In the genomic region with DNA sequence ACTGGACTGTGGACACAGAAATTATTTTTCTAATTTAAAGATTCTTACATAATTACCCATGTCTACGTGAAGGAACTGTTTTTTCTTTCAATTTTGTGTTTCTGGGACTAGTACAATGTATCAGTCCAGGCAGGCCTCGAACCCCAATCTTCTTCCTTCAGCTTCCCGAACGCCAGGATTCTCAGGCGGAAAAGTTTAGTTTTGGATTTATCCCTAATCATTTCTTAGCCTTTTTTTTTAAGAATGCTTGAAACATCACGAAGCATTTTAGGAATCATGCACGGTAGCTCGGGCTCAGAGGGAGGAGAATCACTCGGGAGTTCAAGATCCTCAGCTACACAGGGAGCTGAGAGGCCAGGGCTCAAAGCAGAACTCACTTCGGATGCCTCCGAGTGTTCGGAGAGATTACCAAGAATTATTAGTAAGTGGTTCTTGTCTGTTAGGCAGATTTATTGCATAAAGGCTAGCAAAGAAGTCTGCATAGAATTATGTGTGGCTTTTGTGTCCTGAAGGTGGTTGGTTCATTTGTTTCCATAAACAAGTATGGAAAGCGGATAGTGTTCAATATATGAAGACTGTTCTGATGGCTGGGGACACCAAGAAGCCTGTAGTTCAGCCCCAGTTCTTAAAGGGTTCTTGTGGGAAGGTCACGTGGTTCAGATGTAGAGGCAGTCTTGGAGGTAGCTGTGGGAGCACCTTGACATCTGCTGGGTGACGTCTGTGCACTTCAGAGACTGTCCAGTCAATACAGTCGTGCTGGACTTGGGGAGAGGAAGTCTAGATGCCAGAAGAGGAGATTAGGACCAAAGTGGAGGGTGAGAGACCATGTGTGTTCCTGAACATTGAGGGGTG, we compare ENCODE assay signal across 8 mouse cellular contexts. TPM values are rescaled to one million over a fixed set of nuclear protein-coding genes. Genes with fewer than 3 reads are reported as not detected.
DNase-seq lines count a peak whose midpoint lies in the region; ATAC-seq and TF ChIP-seq lines count a peak whose summit lies in the region.

No protein-coding gene starts in this region.

- DNase-seq in heart, postnatal 10 days, result no peak
- peak; percentile 79 for DNase-seq in MEL (ENCODE audit: low read depth, low spot score)
- DNase-seq in hindbrain, embryonic 10.5 days (ENCODE audit: low spot score), result no peak
- no peak for DNase-seq in retina, postnatal 1 day
- no peak for DNase-seq in cerebellum, postnatal 14 days
- no peak for DNase-seq in adrenal gland, adult 8-10 months

- no peaks in the 10 kb centered on the region for H3K36me3 ChIP-seq in heart, embryonic 13.5 days
- H3K36me3 ChIP-seq in MEL (ENCODE audit: control insufficient read depth in 1 of 2, insufficient read depth in 2 of 2, low read length in 2 of 2), result peaks cover 0 to 13% of the 10 kb centered on the region in 2 experiments; a peak in 2 of 4 replicates
- no peaks in the 10 kb centered on the region for H3K36me3 ChIP-seq in hindbrain, embryonic 10.5 days
- no peaks in the 10 kb centered on the region for H3K36me3 ChIP-seq in midbrain, embryonic 12.5 days

- H3K9me3 ChIP-seq in heart, embryonic 13.5 days, result no peaks in the 10 kb centered on the region
- no peaks in the 10 kb centered on the region for H3K9me3 ChIP-seq in MEL (replicated peaks; ENCODE audit: insufficient read depth, low read length)
- no peaks in the 10 kb centered on the region for H3K9me3 ChIP-seq in hindbrain, embryonic 10.5 days
- 0 out of 2 replicates have a peak, but pooled peaks cover 2% of the 10 kb centered on the region for H3K9me3 ChIP-seq in midbrain, embryonic 12.5 days

- peaks cover 26% of the 10 kb centered on the region for H3K4me1 ChIP-seq in heart, embryonic 13.5 days
- H3K4me1 ChIP-seq in MEL (ENCODE audit: control insufficient read depth in 1 of 2, insufficient read depth in 2 of 2, low read length in 2 of 2), result peaks cover 0 to 12% of the 10 kb centered on the region in 2 experiments; a peak in 3 of 4 replicates
- peaks cover 12% of the 10 kb centered on the region; the same call in 1 of the 2 replicates for H3K4me1 ChIP-seq in hindbrain, embryonic 10.5 days (replicated peaks)
- H3K4me1 ChIP-seq in midbrain, embryonic 12.5 days, result peaks cover 3% of the 10 kb centered on the region; the same call in 1 of the 2 replicates

- peak in 1 of 2 experiments; percentile 33; a peak in 1 of 4 replicates for TF ChIP-seq POLR2A in MEL (IDR thresholded peaks at IDR 0.05; ENCODE audit: control insufficient read depth in 1 of 2, insufficient read depth in 1 of 2, low read depth in 1 of 2, low read length in 2 of 2, poor library complexity in 1 of 2)

- no peak for ATAC-seq in heart, embryonic 13.5 days (ENCODE audit: extremely low read depth, insufficient number of reproducible peaks, low FRiP score, low TSS enrichment)
- ATAC-seq in midbrain, embryonic 12.5 days (ENCODE audit: low FRiP score, low read depth), result no peak

- peak overlapping the region; percentile 67 for H3K4me2 ChIP-seq in heart, embryonic 13.5 days
- H3K4me2 ChIP-seq in midbrain, embryonic 12.5 days (replicated peaks), result peak overlapping the region; percentile 51

- peak overlapping the region; percentile 74 for H3K27ac ChIP-seq in heart, embryonic 13.5 days (replicated peaks)
- peak overlapping the region; percentile 90 for H3K27ac ChIP-seq in MEL (ENCODE audit: control insufficient read depth, low read depth, low read length)
- peak overlapping the region; percentile 85 for H3K27ac ChIP-seq in hindbrain, embryonic 10.5 days
- H3K27ac ChIP-seq in midbrain, embryonic 12.5 days (replicated peaks), result 0 out of 2 replicates have a peak overlapping the region, but pooled peaks have one; percentile 39

- no peaks in the 10 kb centered on the region; the same call in 1 of the 2 replicates for H3K79me2 ChIP-seq in MEL (ENCODE audit: control insufficient read depth, insufficient read depth, low read length, poor library complexity)

- WGBS in heart, embryonic 13.5 days, result 35% methylated on average over 16 of the region's 16 CpGs
- WGBS in hindbrain, embryonic 10.5 days, result 49% methylated on average over 16 of the region's 16 CpGs
- 48% methylated on average over 16 of the region's 16 CpGs for WGBS in midbrain, embryonic 12.5 days

- 0 out of 4 replicates have a peak, but pooled peaks of 1 of the 2 experiments have one; percentile 8 for TF ChIP-seq EP300 in MEL (IDR thresholded peaks at IDR 0.05; ENCODE audit: low read depth in 1 of 2, low read length in 2 of 2)

- no peaks in the 10 kb centered on the region for H3K27me3 ChIP-seq in heart, embryonic 13.5 days (replicated peaks)
- no peaks in the 10 kb centered on the region for H3K27me3 ChIP-seq in MEL (ENCODE audit: control insufficient read depth in 1 of 2, insufficient read depth in 2 of 2, low read length in 2 of 2)
- H3K27me3 ChIP-seq in hindbrain, embryonic 10.5 days (ENCODE audit: insufficient read depth, poor library complexity, severe bottlenecking), result no peaks in the 10 kb centered on the region
- no peaks in the 10 kb centered on the region for H3K27me3 ChIP-seq in midbrain, embryonic 12.5 days

- TF ChIP-seq CTCF in MEL (IDR thresholded peaks at IDR 0.05 in 2 of 3, conservative IDR thresholded peaks at IDR 0.05 in 1 of 3; ENCODE audit: control insufficient read depth in 1 of 3, insufficient read depth in 1 of 3, low read depth in 2 of 3, low read length in 3 of 3, poor library complexity in 1 of 3, severe bottlenecking in 1 of 3), result no peak

- no peak for TF ChIP-seq RAD21 in MEL (IDR thresholded peaks at IDR 0.05; ENCODE audit: low read depth, low read length)

- intact Hi-C loops in heart, postnatal 10 days (cut with DNase I), result no loop called here

- H3K4me3 ChIP-seq in heart, embryonic 13.5 days, result peak overlapping the region; percentile 52
- H3K4me3 ChIP-seq in MEL (ENCODE audit: control insufficient read depth in 1 of 2, insufficient read depth in 1 of 2, low read depth in 2 of 2, low read length in 2 of 2), result peak overlapping the region; percentile 58 to 72
- peak overlapping the region; percentile 51 for H3K4me3 ChIP-seq in hindbrain, embryonic 10.5 days
- H3K4me3 ChIP-seq in midbrain, embryonic 12.5 days, result peak overlapping the region; percentile 44

- H3K9ac ChIP-seq in heart, embryonic 13.5 days, result peak overlapping the region; percentile 75
- H3K9ac ChIP-seq in MEL (ENCODE audit: control insufficient read depth, low read depth, low read length, poor library complexity, severe bottlenecking), result peak overlapping the region; percentile 88
- no peak overlapping the region; the same call in 1 of the 2 replicates for H3K9ac ChIP-seq in midbrain, embryonic 12.5 days (replicated peaks)

TF ChIP-seq in MEL, 35 proteins besides CTCF, POLR2A, EP300 and RAD21 (continues in another document):
- TF ChIP-seq ETS1 (IDR thresholded peaks at IDR 0.05; ENCODE audit: low read depth, low read length) (peak; percentile 52; the same call in 1 of the 2 replicates), MXI1 (IDR thresholded peaks at IDR 0.05; ENCODE audit: low read depth, low read length) (peak; percentile 51), TAL1 (IDR thresholded peaks at IDR 0.05; ENCODE audit: low read length) (no peak), ZMIZ1 (IDR thresholded peaks at IDR 0.05; ENCODE audit: low read depth, low read length) (peak; percentile 42), CHD1 (IDR thresholded peaks at IDR 0.05; ENCODE audit: low read depth, low read length) (0 out of 2 replicates have a peak, but pooled peaks have one; percentile 5), BHLHE40 (IDR thresholded peaks at IDR 0.05; ENCODE audit: borderline replicate concordance, low read depth, low read length) (peak; percentile 46; the same call in 1 of the 2 replicates), SMC3 (IDR thresholded peaks at IDR 0.05; ENCODE audit: low read depth, low read length) (no peak), KAT2A (conservative IDR thresholded peaks at IDR 0.05; ENCODE audit: low read depth, low read length) (no peak), TBP (IDR thresholded peaks at IDR 0.05; ENCODE audit: low read depth, low read length) (peak; percentile 29; the same call in 1 of the 2 replicates), E2F4 (IDR thresholded peaks at IDR 0.05; ENCODE audit: borderline replicate concordance, low read depth, low read length) (no peak), JUND (IDR thresholded peaks at IDR 0.05; ENCODE audit: low read depth, low read length) (peak; percentile 42; the same call in 1 of the 2 replicates), MYC (IDR thresholded peaks at IDR 0.05; ENCODE audit: low read depth, low read length) (peak; percentile 60), ZKSCAN1 (IDR thresholded peaks at IDR 0.05; ENCODE audit: low read depth, low read length) (no peak)

RNA-seq across cellular contexts. Expression of gene Tmem120b, which starts 9.7 kb away (rescaled TPM):
- 11.8 and 12.9 TPM in 2 replicates for polyA plus RNA-seq in heart, embryonic 13.5 days (2015; fragmentation: Nextera tagmentation; extraction: Ambion mirVana)
- 10 to 100 TPM; 11.1 to 11.7 TPM for total RNA-seq in heart, postnatal 10 days (2021)
- total RNA-seq in MEL (2012; rRNA removed), result 4.3 and 6.8 TPM in 2 replicates
- 1 to 10 TPM in 1 of 2 experiments, not detected in 1; 5.6 TPM for polyA plus RNA-seq in MEL (2012; ENCODE audit: insufficient read depth in 1 of 2, insufficient read length in 2 of 2, low read depth in 1 of 2, low replicate concordance in 2 of 2, missing spikeins in 1 of 2)
- 12.9 and 13.4 TPM in 2 replicates for polyA plus RNA-seq in hindbrain, embryonic 10.5 days (2016; fragmentation: Nextera tagmentation; extraction: Ambion mirVana)
- 10.8 and 12.7 TPM in 2 replicates for polyA plus RNA-seq in midbrain, embryonic 12.5 days (2016; fragmentation: Nextera tagmentation; extraction: Ambion mirVana)
- total RNA-seq in adrenal gland, adult 8-10 months (2022), result 10 to 100 TPM in 3 of 4 experiments, 1 to 10 TPM in 1; 9.8 to 22.3 (median 14.5) TPM

RNA-seq across cellular contexts. Expression of gene Morn3, which starts 11.7 kb away (rescaled TPM):
- not detected in 2 replicates for polyA plus RNA-seq in heart, embryonic 13.5 days (2015; fragmentation: Nextera tagmentation; extraction: Ambion mirVana)
- not detected for total RNA-seq in heart, postnatal 10 days (2021)
- not detected in 2 replicates for total RNA-seq in MEL (2012; rRNA removed)
- not detected for polyA plus RNA-seq in MEL (2012; ENCODE audit: insufficient read depth in 1 of 2, insufficient read length in 2 of 2, low read depth in 1 of 2, low replicate concordance in 2 of 2, missing spikeins in 1 of 2)
- polyA plus RNA-seq in hindbrain, embryonic 10.5 days (2016; fragmentation: Nextera tagmentation; extraction: Ambion mirVana), result 0.50 and 2.4 TPM in 2 replicates
- not detected in 2 replicates for polyA plus RNA-seq in midbrain, embryonic 12.5 days (2016; fragmentation: Nextera tagmentation; extraction: Ambion mirVana)
- total RNA-seq in adrenal gland, adult 8-10 months (2022), result not detected

RNA-seq across cellular contexts. Expression of gene Orai1, which starts 43.6 kb away (rescaled TPM):
- 19.1 TPM in 2 replicates for polyA plus RNA-seq in heart, embryonic 13.5 days (2015; fragmentation: Nextera tagmentation; extraction: Ambion mirVana)
- 10 to 100 TPM; 18.7 to 20.2 TPM for total RNA-seq in heart, postnatal 10 days (2021)
- 4.5 and 4.7 TPM in 2 replicates for total RNA-seq in MEL (2012; rRNA removed)
- 10 to 100 TPM in 1 of 2 experiments, not detected in 1; 13.3 TPM for polyA plus RNA-seq in MEL (2012; ENCODE audit: insufficient read depth in 1 of 2, insufficient read length in 2 of 2, low read depth in 1 of 2, low replicate concordance in 2 of 2, missing spikeins in 1 of 2)
- polyA plus RNA-seq in hindbrain, embryonic 10.5 days (2016; fragmentation: Nextera tagmentation; extraction: Ambion mirVana), result 10.2 and 11.3 TPM in 2 replicates
- 11.7 and 13.7 TPM in 2 replicates for polyA plus RNA-seq in midbrain, embryonic 12.5 days (2016; fragmentation: Nextera tagmentation; extraction: Ambion mirVana)
- total RNA-seq in adrenal gland, adult 8-10 months (2022), result 10 to 100 TPM; 11.5 to 13.5 (median 12.0) TPM

Comparison
In these comparisons a context has a peak if more than half of its experiments do, and no peak if none do; other contexts are left out.
1. H3K27ac ChIP-seq: peak in every context shown above with its lines; median percentile 90 in MEL; 85 in hindbrain, embryonic 10.5 days; 74 in heart, embryonic 13.5 days; 39 in midbrain, embryonic 12.5 days.